Mouse (Mus musculus) heart, postnatal 0 days (tissue): Measurements from ENCODE around the gene Klf7. TPM values are rescaled to one million over a fixed set of nuclear protein-coding genes. Genes with fewer than 3 reads are reported as not detected.
A peak's percentile ranks its signal among the peaks of the same experiment; 100 is the strongest.

ENCODE experiments used
- ATAC-seq: fragments of 200-750 bp; cut with Nextera tagmentation; 2 replicates; pipeline ENCODE4 v1.8.0; 2017; ENCODE audit warnings: low read depth, moderate number of reproducible peaks, moderate library complexity; ENCODE audit not compliant: insufficient read depth
- DNase-seq: peaks from one replicate; pipeline ENCODE4 v3.0.0-alpha.2; 2016; ENCODE audit warnings: low spot score
- H3K27ac ChIP-seq: fragments of 300-500 bp; sonication (generic); 2 replicates; pipeline ENCODE4 v1.5.1; 2014; ENCODE audit warnings: low read depth, mild to moderate bottlenecking
- H3K27me3 ChIP-seq: fragments of 300-500 bp; sonication (generic); 2 replicates; pipeline ENCODE4 v1.6.1; 2014; ENCODE audit warnings: low read length, mixed read lengths; ENCODE audit not compliant: control insufficient read depth, insufficient read depth
- H3K36me3 ChIP-seq: fragments of 300-500 bp; sonication (generic); replicated peaks from 2 replicates; pipeline ENCODE4 v1.6.1; 2014; ENCODE audit warnings: low read length, mixed read lengths; ENCODE audit not compliant: control insufficient read depth, insufficient read depth
- H3K4me1 ChIP-seq: fragments of 300-500 bp; sonication (generic); 2 replicates; pipeline ENCODE4 v1.6.1; 2014; ENCODE audit warnings: antibody characterized with exemption; ENCODE audit not compliant: control insufficient read depth, insufficient read depth
- H3K4me2 ChIP-seq: fragments of 300-500 bp; sonication (generic); 2 replicates; pipeline ENCODE4 v1.6.1; 2014; ENCODE audit warnings: low read depth, mild to moderate bottlenecking, low read length, moderate library complexity
- H3K4me3 ChIP-seq: fragments of 300-500 bp; sonication (generic); 2 replicates; pipeline ENCODE4 v1.5.1; 2014; ENCODE audit warnings: low read depth, low read length
- H3K9ac ChIP-seq: fragments of 300-500 bp; sonication (generic); replicated peaks from 2 replicates; pipeline ENCODE4 v1.6.1; 2014; ENCODE audit warnings: low read depth, low read length, mixed read lengths
- H3K9me3 ChIP-seq: fragments of 300-500 bp; sonication (generic); replicated peaks from 2 replicates; pipeline ENCODE4 v1.6.1; 2016; ENCODE audit warnings: low read length; ENCODE audit not compliant: control insufficient read depth
- CTCF ChIP-seq: IDR thresholded peaks from 2 replicates; pipeline ENCODE4 v1.5.1; 2016; ENCODE audit warnings: antibody characterized with exemption, control low read depth, low read depth
- EP300 ChIP-seq: IDR thresholded peaks from 2 replicates; pipeline ENCODE4 v1.6.1; 2016; ENCODE audit warnings: antibody characterized with exemption, low read depth
- WGBS: fragments of 180-500 bp; shearing (Covaris S2); extraction: QIAGEN DNeasy Blood & Tissue Kit; methylation state at CpG from one replicate; pipeline ENCODE4 v1.1.7; 2014; 5-methylcytosine and 5-hydroxymethylcytosine counted together
- polyA plus RNA-seq: library from polyadenylated mRNA; unstranded; fragments of >200 nt; fragmentation: Nextera tagmentation; extraction: Ambion mirVana; gene quantifications from 2 replicates; pipeline ENCODE4 v1.2.1, GENCODE M21; 2015
- total RNA-seq: library from RNA; depleted of rRNA; stranded (reverse); fragments of >200 nt; gene quantifications from 2 replicates; pipeline ENCODE4 v1.2.3, GENCODE M21; 2014; ENCODE audit warnings: low replicate concordance

Gene Klf7
- total and polyA plus RNA-seq, 2 experiments from 2014 or later: 8.6 to 17.4 TPM

DNA sequence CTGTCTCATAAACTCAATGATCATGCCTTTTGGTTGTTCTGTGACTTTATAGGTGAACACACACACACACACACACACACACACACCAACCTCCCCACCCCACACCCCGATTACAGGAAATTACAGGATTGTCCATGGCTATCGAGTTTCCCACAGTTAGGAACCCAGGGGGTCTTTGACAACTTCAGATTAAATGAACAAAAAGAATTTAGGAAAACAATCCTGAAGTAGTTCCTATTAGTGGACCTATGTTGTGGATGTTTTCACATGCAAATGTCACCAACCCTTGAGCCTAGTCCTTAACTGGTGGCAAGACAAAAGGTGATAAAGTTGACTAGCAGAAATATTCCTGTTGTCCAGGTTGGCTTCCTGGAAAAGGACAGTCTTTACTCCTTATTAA, 113.1 kb downstream of the Klf7 start:
- no peak overlapping the region for H3K9ac ChIP-seq
- no peaks in the 10 kb centered on the region for H3K36me3 ChIP-seq
- DNase-seq: no peak
- H3K4me3 ChIP-seq: no peak overlapping the region
- H3K9me3 ChIP-seq: no peaks in the 10 kb centered on the region
- no peak overlapping the region for H3K4me2 ChIP-seq
- TF ChIP-seq CTCF: no peak
- no peak for TF ChIP-seq EP300
- 0 out of 2 replicates have a peak, but pooled peaks cover 1% of the 10 kb centered on the region for H3K4me1 ChIP-seq
- H3K27me3 ChIP-seq: no peaks in the 10 kb centered on the region
- no peak for ATAC-seq
- WGBS: 44% methylated on average over 2 of the region's 2 CpGs
- H3K27ac ChIP-seq: no peak overlapping the region

DNA sequence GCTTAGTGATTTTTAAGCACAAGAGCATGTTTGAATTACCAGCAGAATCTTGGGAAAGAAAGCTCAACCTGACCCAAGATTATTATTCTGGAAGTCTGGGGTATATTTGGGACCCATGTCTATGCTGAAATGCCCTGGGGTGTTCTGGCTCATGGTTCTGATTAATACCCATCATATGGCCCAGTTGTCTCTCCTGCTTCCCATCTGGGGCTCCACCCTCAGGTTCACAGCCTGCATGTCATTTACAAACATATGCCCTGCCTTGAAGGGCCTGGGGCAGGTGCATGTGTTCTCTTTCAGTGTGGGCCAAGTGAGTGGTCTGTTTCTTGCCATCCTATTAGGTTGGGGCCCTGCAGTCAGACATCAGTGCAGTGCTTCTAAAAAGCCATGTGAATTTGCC, 114.1 kb downstream of the Klf7 start:
- 0 out of 2 replicates have a peak, but pooled peaks cover 3% of the 10 kb centered on the region for H3K4me1 ChIP-seq
- DNase-seq (no peak), ATAC-seq (no peak)
- no peak overlapping the region for H3K27ac ChIP-seq
- no peaks in the 10 kb centered on the region for H3K9me3 ChIP-seq
- no peak overlapping the region for H3K4me2 ChIP-seq
- TF ChIP-seq CTCF (no peak), EP300 (no peak)
- H3K4me3 ChIP-seq: no peak overlapping the region
- no peaks in the 10 kb centered on the region for H3K27me3 ChIP-seq
- H3K36me3 ChIP-seq: no peaks in the 10 kb centered on the region
- H3K9ac ChIP-seq: no peak overlapping the region

- DNase-seq: no peak
- ATAC-seq: no peak
- no peak overlapping the region for H3K9ac ChIP-seq
- no peak overlapping the region for H3K4me2 ChIP-seq
- no peak overlapping the region for H3K27ac ChIP-seq
- H3K27me3 ChIP-seq: no peaks in the 10 kb centered on the region
- H3K4me3 ChIP-seq: no peak overlapping the region
- no peaks in the 10 kb centered on the region for H3K9me3 ChIP-seq
- H3K36me3 ChIP-seq: no peaks in the 10 kb centered on the region
- 0 out of 2 replicates have a peak, but pooled peaks cover 3% of the 10 kb centered on the region for H3K4me1 ChIP-seq
- no peak for TF ChIP-seq EP300
- no peak for TF ChIP-seq CTCF
- WGBS: 86% methylated on average over 2 of the region's 2 CpGs
Measured at GRCm38 (mm10) chr1:64005194-64005593, 116.9 kb downstream of the Klf7 start.

DNA sequence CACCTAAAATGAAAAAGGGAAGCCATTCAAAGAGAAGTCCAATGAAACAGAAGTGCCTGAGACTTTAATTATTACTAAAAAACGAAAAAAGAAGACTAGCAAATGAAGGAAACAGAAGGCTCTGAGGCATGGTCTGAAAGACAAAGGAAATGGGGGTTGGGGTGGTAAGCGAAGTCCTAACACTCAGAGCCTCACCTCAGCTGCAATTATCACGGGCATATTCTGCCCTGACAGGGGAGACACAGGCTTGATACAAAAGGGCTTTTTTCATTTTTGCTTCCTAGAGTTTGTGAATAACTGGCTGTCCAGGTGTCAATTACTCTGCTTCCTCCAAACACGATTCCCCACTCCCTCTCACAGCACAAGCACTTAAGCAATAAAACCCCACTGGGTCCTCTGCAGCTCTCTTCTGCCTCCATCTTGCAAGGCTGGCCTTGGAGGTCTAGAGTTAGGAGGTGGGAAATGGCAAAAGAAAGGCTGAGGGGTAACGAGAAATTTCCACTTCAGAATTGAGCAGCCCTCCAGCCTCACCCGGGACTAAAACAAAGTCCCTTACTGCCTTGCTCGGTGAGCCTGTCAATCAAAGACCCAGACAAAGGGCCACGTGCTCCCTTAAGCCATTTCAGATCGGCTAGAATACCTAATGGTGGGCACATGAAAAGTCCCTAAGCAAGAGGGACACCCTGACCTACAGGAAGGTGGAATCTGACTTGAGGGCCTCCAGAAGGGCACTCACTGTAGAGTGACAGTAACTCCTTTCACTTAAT, 118.4 kb downstream of the Klf7 start:
- no peaks in the 10 kb centered on the region for H3K36me3 ChIP-seq
- H3K9ac ChIP-seq: no peak overlapping the region
- H3K9me3 ChIP-seq: no peaks in the 10 kb centered on the region
- no peak overlapping the region for H3K27ac ChIP-seq
- H3K27me3 ChIP-seq: no peaks in the 10 kb centered on the region
- TF ChIP-seq CTCF (no peak), EP300 (no peak)
- no peak overlapping the region for H3K4me2 ChIP-seq
- H3K4me1 ChIP-seq: peaks cover 13% of the 10 kb centered on the region
- H3K4me3 ChIP-seq: no peak overlapping the region
- DNase-seq (no peak), ATAC-seq (no peak)
- WGBS: 48% methylated on average over 9 of the region's 9 CpGs

GRCm38 (mm10) chr1:64002036-64002435, 120.0 kb downstream of the Klf7 start:
- no peak for ATAC-seq
- Histone ChIP-seq H3K27me3 (no peaks in the 10 kb centered on the region), H3K9me3 (no peaks in the 10 kb centered on the region), H3K4me3 (no peak overlapping the region), H3K9ac (no peak overlapping the region), H3K27ac (no peak overlapping the region; the same call in 1 of the 2 replicates), H3K4me1 (peaks cover 13% of the 10 kb centered on the region), H3K4me2 (no peak overlapping the region), H3K36me3 (no peaks in the 10 kb centered on the region)
- no peak for DNase-seq
- WGBS: 89% methylated on average over 6 of the region's 6 CpGs
- TF ChIP-seq EP300 (no peak), CTCF (no peak)

GRCm38 (mm10) chr1:64000597-64000996, 121.5 kb downstream of the Klf7 start:
- Histone ChIP-seq H3K27ac (peak overlapping the region; percentile 12; the same call in 1 of the 2 replicates), H3K36me3 (no peaks in the 10 kb centered on the region), H3K4me1 (peaks cover 13% of the 10 kb centered on the region), H3K4me2 (no peak overlapping the region), H3K9me3 (no peaks in the 10 kb centered on the region), H3K9ac (no peak overlapping the region), H3K4me3 (no peak overlapping the region), H3K27me3 (no peaks in the 10 kb centered on the region)
- TF ChIP-seq CTCF: no peak
- no peak for TF ChIP-seq EP300
- ATAC-seq: no peak
- WGBS: 64% methylated on average over 2 of the region's 2 CpGs
- no peak for DNase-seq
